Mouse (Mus musculus) midbrain, postnatal 0 days (tissue): Measurements from ENCODE around the gene Art3. TPM values are rescaled to one million over a fixed set of nuclear protein-coding genes. Genes with fewer than 3 reads are reported as not detected.
A peak's percentile ranks its signal among the peaks of the same experiment; 100 is the strongest.

Experiments
- ATAC-seq: fragments of 200-750 bp; cut with Nextera tagmentation; 2 replicates; pipeline ENCODE4 v1.8.0; 2017; ENCODE audit warnings: moderate number of reproducible peaks, mild to moderate bottlenecking, moderate TSS enrichment, moderate library complexity; ENCODE audit not compliant: low FRiP score
- DNase-seq: peaks from one replicate; pipeline ENCODE4 v3.0.0-alpha.2; 2015; ENCODE audit warnings: low spot score
- H3K27ac ChIP-seq: fragments of 300-500 bp; sonication (generic); 2 replicates; pipeline ENCODE4 v1.5.1; 2014; ENCODE audit warnings: low read depth, mild to moderate bottlenecking, low read length, mixed read lengths
- H3K27me3 ChIP-seq: fragments of 300-500 bp; sonication (generic); 2 replicates; pipeline ENCODE4 v1.6.1; 2014; ENCODE audit warnings: low read length, control low read depth, mixed read lengths; ENCODE audit not compliant: insufficient read depth
- H3K36me3 ChIP-seq: fragments of 300-500 bp; sonication (generic); 2 replicates; pipeline ENCODE4 v1.6.1; 2014; ENCODE audit warnings: low read length, control low read depth, mixed read lengths; ENCODE audit not compliant: insufficient read depth
- H3K4me1 ChIP-seq: fragments of 300-500 bp; sonication (generic); 2 replicates; pipeline ENCODE4 v1.6.1; 2014; ENCODE audit warnings: mild to moderate bottlenecking, control low read depth, antibody characterized with exemption, low read length, mixed read lengths; ENCODE audit not compliant: insufficient read depth
- H3K4me2 ChIP-seq: fragments of 300-500 bp; sonication (generic); 2 replicates; pipeline ENCODE4 v1.6.1; 2014; ENCODE audit warnings: low read depth, mild to moderate bottlenecking, low read length, mixed read lengths; ENCODE audit not compliant: poor library complexity, severe bottlenecking
- H3K4me3 ChIP-seq: fragments of 300-500 bp; sonication (generic); 2 replicates; pipeline ENCODE4 v1.5.1; 2014; ENCODE audit warnings: low read depth, mild to moderate bottlenecking, low read length, moderate library complexity
- H3K9ac ChIP-seq: fragments of 300-500 bp; sonication (generic); replicated peaks from 2 replicates; pipeline ENCODE4 v1.6.1; 2014; ENCODE audit warnings: mild to moderate bottlenecking, low read length, moderate library complexity, mixed read lengths; ENCODE audit not compliant: poor library complexity, severe bottlenecking
- H3K9me3 ChIP-seq: fragments of 300-500 bp; sonication (generic); 2 replicates; pipeline ENCODE4 v1.6.1; 2016; ENCODE audit warnings: low read length, control low read depth
- CTCF ChIP-seq: IDR thresholded peaks from 2 replicates; pipeline ENCODE4 v1.5.1; 2016; ENCODE audit warnings: antibody characterized with exemption, mild to moderate bottlenecking
- WGBS: fragments of 180-500 bp; shearing (Covaris S2); extraction: QIAGEN DNeasy Blood & Tissue Kit; methylation state at CpG from one replicate; pipeline ENCODE4 v1.1.7; 2014; 5-methylcytosine and 5-hydroxymethylcytosine counted together
- polyA plus RNA-seq: library from polyadenylated mRNA; unstranded; fragments of >200 nt; fragmentation: Nextera tagmentation; extraction: Ambion mirVana; gene quantifications from 2 replicates; pipeline ENCODE4 v1.2.1, GENCODE M21; 2015
- total RNA-seq: library from RNA; depleted of rRNA; stranded (reverse); fragments of >200 nt; gene quantifications from 2 replicates; pipeline ENCODE4 v1.2.3, GENCODE M21; 2014

Gene Art3
- total and polyA plus RNA-seq, 2 experiments from 2014 or later = 4.7 to 5.5 TPM

GRCm38 (mm10) chr5:92386643-92387042 lies 55.0 kb downstream of the Art3 start:
- Histone ChIP-seq H3K9ac (no peak overlapping the region), H3K36me3 (no peaks in the 10 kb centered on the region), H3K4me1 (no peaks in the 10 kb centered on the region), H3K27ac (no peak overlapping the region), H3K9me3 (no peaks in the 10 kb centered on the region), H3K4me3 (no peak overlapping the region), H3K4me2 (no peak overlapping the region), H3K27me3 (0 out of 2 replicates have a peak, but pooled peaks cover 3% of the 10 kb centered on the region)
- WGBS = 51% methylated on average over 6 of the region's 6 CpGs
- ATAC-seq (no peak), DNase-seq (no peak)
- peak; percentile 30 for TF ChIP-seq CTCF

GRCm38 (mm10) chr5:92387433-92387832 lies 55.8 kb downstream of the Art3 start:
- no peak for ATAC-seq
- no peak for DNase-seq
- 0 out of 2 replicates have a peak, but pooled peaks cover 3% of the 10 kb centered on the region for H3K27me3 ChIP-seq
- no peaks in the 10 kb centered on the region for H3K4me1 ChIP-seq
- no peak for TF ChIP-seq CTCF
- H3K36me3 ChIP-seq = no peaks in the 10 kb centered on the region
- WGBS = 75% methylated on average over 11 of the region's 11 CpGs
- H3K27ac ChIP-seq = no peak overlapping the region
- no peak overlapping the region for H3K4me3 ChIP-seq
- H3K4me2 ChIP-seq = no peak overlapping the region
- no peaks in the 10 kb centered on the region for H3K9me3 ChIP-seq
- H3K9ac ChIP-seq = no peak overlapping the region

- no peak for ATAC-seq
- Histone ChIP-seq H3K4me3 (no peak overlapping the region), H3K4me1 (no peaks in the 10 kb centered on the region), H3K27ac (no peak overlapping the region), H3K4me2 (no peak overlapping the region), H3K36me3 (no peaks in the 10 kb centered on the region), H3K9ac (no peak overlapping the region), H3K27me3 (0 out of 2 replicates have a peak, but pooled peaks cover 7% of the 10 kb centered on the region), H3K9me3 (no peaks in the 10 kb centered on the region)
- no peak for DNase-seq
- 72% methylated on average over 2 of the region's 2 CpGs for WGBS
- TF ChIP-seq CTCF = no peak
Measured at GRCm38 (mm10) chr5:92389977-92390376, 58.4 kb downstream of the Art3 start.

GRCm38 (mm10) chr5:92390615-92391014 lies 59.0 kb downstream of the Art3 start:
- no peak for TF ChIP-seq CTCF
- H3K9ac ChIP-seq = no peak overlapping the region
- 83% methylated on average over 8 of the region's 8 CpGs for WGBS

GRCm38 (mm10) chr5:92392542-92392941 lies 60.9 kb downstream of the Art3 start:
- no peak for TF ChIP-seq CTCF
- DNase-seq = no peak
- Histone ChIP-seq H3K27ac (no peak overlapping the region), H3K4me2 (peak overlapping the region; percentile 29), H3K9me3 (no peaks in the 10 kb centered on the region), H3K36me3 (no peaks in the 10 kb centered on the region), H3K9ac (no peak overlapping the region), H3K4me3 (peak overlapping the region; percentile 8; the same call in 1 of the 2 replicates), H3K4me1 (no peaks in the 10 kb centered on the region), H3K27me3 (peaks cover 7% of the 10 kb centered on the region; the same call in 1 of the 2 replicates)
- 49% methylated on average over 18 of the region's 18 CpGs for WGBS
- no peak for ATAC-seq

More at GRCm38 (mm10) chr5:92390615-92391014, 59.0 kb downstream of the Art3 start:
- ATAC-seq (no peak), DNase-seq (no peak)
- no peaks in the 10 kb centered on the region for H3K4me1 ChIP-seq
- no peak overlapping the region for H3K4me2 ChIP-seq
- H3K27me3 ChIP-seq = 0 out of 2 replicates have a peak, but pooled peaks cover 7% of the 10 kb centered on the region
- H3K36me3 ChIP-seq = no peaks in the 10 kb centered on the region
- no peak overlapping the region for H3K4me3 ChIP-seq
- H3K9me3 ChIP-seq = no peaks in the 10 kb centered on the region
- no peak overlapping the region for H3K27ac ChIP-seq

GRCm38 (mm10) chr5:92393863-92394262 lies 62.2 kb downstream of the Art3 start:
- Histone ChIP-seq H3K27me3 (peaks cover 7% of the 10 kb centered on the region; the same call in 1 of the 2 replicates), H3K9ac (no peak overlapping the region), H3K4me1 (no peaks in the 10 kb centered on the region), H3K4me2 (no peak overlapping the region), H3K9me3 (no peaks in the 10 kb centered on the region), H3K4me3 (no peak overlapping the region), H3K36me3 (no peaks in the 10 kb centered on the region), H3K27ac (no peak overlapping the region)
- 72% methylated on average over 10 of the region's 10 CpGs for WGBS
- DNase-seq = no peak
- TF ChIP-seq CTCF = no peak
- no peak for ATAC-seq
